Mouse (Mus musculus) myocyte (in vitro differentiated cells): ENCODE results near the gene Fhad1.
A peak's percentile ranks its signal among the peaks of the same experiment; 100 is the strongest.

Experiments
- CEBPB ChIP-seq: IDR thresholded peaks from 2 replicates; pipeline ENCODE4 v1.6.1; 2011; ENCODE audit warnings: mild to moderate bottlenecking, moderate library complexity; ENCODE audit not compliant: poor library complexity, insufficient read depth, severe bottlenecking
- E2F4 ChIP-seq: IDR thresholded peaks from one replicate; pipeline ENCODE4 v1.6.1; 2011; ENCODE audit warnings: mild to moderate bottlenecking, control low read depth, moderate library complexity; ENCODE audit not compliant: insufficient read depth
- MAX ChIP-seq: IDR thresholded peaks from one replicate; pipeline ENCODE4 v1.6.1; 2011; ENCODE audit warnings: low read depth, mild to moderate bottlenecking, control low read depth
- MYOD1 ChIP-seq, 3 experiments: IDR thresholded peaks; one replicate each; pipeline ENCODE4 v1.6.1; 2011; ENCODE audit warnings: control low read depth in 2 of 3, low read depth in 2 of 3, mild to moderate bottlenecking in 2 of 3, moderate library complexity in 1 of 3; ENCODE audit not compliant: insufficient read length in 2 of 3, control insufficient read depth in 1 of 3
- POLR2A ChIP-seq: IDR thresholded peaks from one replicate; pipeline ENCODE4 v1.6.1; 2011; ENCODE audit warnings: low read depth, mild to moderate bottlenecking, control low read depth, moderate library complexity; ENCODE audit not compliant: insufficient read length
- POLR2AphosphoS2 ChIP-seq: IDR thresholded peaks from one replicate; pipeline ENCODE4 v1.6.1; 2011; ENCODE audit warnings: low read depth, control low read depth; ENCODE audit not compliant: insufficient read length
- REST ChIP-seq: IDR thresholded peaks from one replicate; pipeline ENCODE4 v1.6.1; 2011; ENCODE audit warnings: mild to moderate bottlenecking, control low read depth, moderate library complexity; ENCODE audit not compliant: insufficient read depth, insufficient read length
- SRF ChIP-seq: IDR thresholded peaks from one replicate; pipeline ENCODE4 v1.6.1; 2011; ENCODE audit warnings: low read depth; ENCODE audit not compliant: control insufficient read depth, insufficient read length
- TCF12 ChIP-seq: IDR thresholded peaks from one replicate; pipeline ENCODE4 v1.6.1; 2011; ENCODE audit warnings: mild to moderate bottlenecking, control low read depth; ENCODE audit not compliant: poor library complexity, insufficient read depth, severe bottlenecking
- TCF3 ChIP-seq: IDR thresholded peaks from one replicate; pipeline ENCODE4 v1.6.1; 2011; ENCODE audit warnings: low read depth, control low read depth; ENCODE audit not compliant: insufficient read length
- USF1 ChIP-seq: IDR thresholded peaks from one replicate; pipeline ENCODE4 v1.6.1; 2011; ENCODE audit warnings: low read depth, mild to moderate bottlenecking, control low read depth, moderate library complexity

DNA sequence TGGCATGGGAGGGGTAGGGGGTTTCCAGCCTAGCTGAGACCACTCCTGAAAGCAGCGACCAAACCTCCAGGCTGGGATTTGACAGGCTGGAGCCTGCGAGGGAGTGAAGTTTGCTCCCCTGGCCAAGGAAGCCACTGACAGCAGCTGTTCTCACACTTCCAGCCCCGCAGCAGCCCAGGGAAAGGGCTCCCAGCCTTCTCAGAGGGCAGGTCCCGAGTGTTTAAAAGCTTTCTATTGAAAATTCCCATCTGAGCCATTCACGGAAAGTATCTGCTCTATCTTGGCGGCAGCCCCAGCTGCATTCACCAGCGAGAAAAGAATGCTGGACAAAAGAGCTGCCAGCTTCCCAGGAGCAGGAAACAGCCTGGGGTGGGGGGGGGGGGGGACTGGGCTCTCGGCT, 114.9 kb downstream of the Fhad1 start:
- TF ChIP-seq MYOD1 (IDR thresholded peaks at IDR 0.05; ENCODE audit: control insufficient read depth in 1 of 3, insufficient read length in 2 of 3, low read depth in 2 of 3) (peak; percentile 35 to 59 (median 37)), POLR2A (no peak), TCF12 (no peak), E2F4 (no peak), REST (no peak), SRF (no peak), CEBPB (no peak), USF1 (no peak), MAX (no peak), POLR2AphosphoS2 (no peak), TCF3 (no peak)
